Mouse (Mus musculus) brown adipose tissue, adult 24 weeks (tissue): ENCODE data around the gene Zfyve19. TPM values are rescaled to one million over a fixed set of nuclear protein-coding genes. Genes with fewer than 3 reads are reported as not detected.

Source experiments
- H3K27ac ChIP-seq: fragments of 200-500 bp; replicated peaks from 2 replicates; pipeline ENCODE4 v1.5.1; 2012; ENCODE audit warnings: low read depth, mild to moderate bottlenecking, low read length
- H3K4me1 ChIP-seq: fragments of 200-500 bp; 2 replicates; pipeline ENCODE4 v1.6.1; 2012; ENCODE audit warnings: low read length, mixed read lengths; ENCODE audit not compliant: control insufficient read depth, insufficient read depth, insufficient read length
- H3K4me3 ChIP-seq: fragments of 200-500 bp; 2 replicates; pipeline ENCODE4 v1.5.1; 2012; ENCODE audit warnings: low read depth, mild to moderate bottlenecking, low read length, moderate library complexity; ENCODE audit not compliant: insufficient read depth
- polyA plus RNA-seq: library from polyadenylated mRNA; stranded (reverse); fragments of >200 nt; gene quantifications from 2 replicates; pipeline ENCODE4 v1.2.4, GENCODE M21; 2012; ENCODE audit not compliant: missing spikeins, insufficient read depth, insufficient read length

Gene Zfyve19
- polyA plus RNA-seq, 1 experiment = 21.0 TPM

DNA sequence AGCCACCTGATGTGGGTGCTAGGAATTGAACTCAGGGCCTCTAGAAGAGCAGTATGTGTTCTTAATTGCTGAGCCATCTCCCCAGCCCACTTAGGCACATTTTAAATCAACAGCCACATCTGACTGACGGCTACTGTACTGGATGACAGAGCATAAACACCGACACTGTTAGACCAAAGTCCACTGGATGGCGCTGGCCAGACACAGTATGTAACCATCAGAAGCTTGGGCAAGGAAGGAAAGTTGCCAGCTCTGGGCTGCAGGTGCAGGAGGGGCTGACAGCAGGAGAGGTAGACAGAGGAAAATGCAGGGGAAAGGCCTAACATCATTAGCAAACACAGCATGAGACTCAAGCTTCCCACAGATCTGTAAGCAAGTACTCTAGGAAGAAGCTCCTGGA is 31.7 kb upstream of the Zfyve19 start:
- Histone ChIP-seq H3K4me1 (peaks cover 5% of the 10 kb centered on the region), H3K4me3 (no peak overlapping the region), H3K27ac (no peak overlapping the region)

- Histone ChIP-seq H3K4me1 (peaks cover 5% of the 10 kb centered on the region), H3K4me3 (no peak overlapping the region), H3K27ac (no peak overlapping the region)
These were observed 31.0 kb upstream of the Zfyve19 start for GRCm38 (mm10) chr2:119177384-119177939.

DNA sequence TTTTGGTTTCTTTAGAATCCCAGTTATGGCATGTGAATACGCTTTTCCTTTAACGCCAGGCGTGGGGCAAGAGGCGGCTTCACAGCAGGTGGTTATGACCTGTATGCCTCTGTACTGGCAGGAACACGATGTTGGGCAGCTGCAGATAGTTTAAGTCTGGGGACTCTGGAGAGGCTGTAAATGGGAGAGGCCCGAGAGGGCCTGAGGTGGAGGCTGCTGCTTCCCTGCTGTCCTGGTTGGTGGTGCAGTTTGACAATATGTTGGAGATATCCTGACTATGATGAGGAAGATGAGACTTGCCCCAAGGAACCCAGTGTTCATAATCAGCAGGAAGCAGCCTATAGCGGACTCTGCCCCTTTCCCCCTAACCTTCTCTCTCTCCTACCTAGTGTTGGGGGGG is 25.5 kb upstream of the Zfyve19 start:
- Histone ChIP-seq H3K4me3 (no peak overlapping the region), H3K27ac (no peak overlapping the region), H3K4me1 (no peaks in the 10 kb centered on the region)

GRCm38 (mm10) chr2:119189029-119189710 is 19.2 kb upstream of the Zfyve19 start:
- H3K27ac ChIP-seq = no peak overlapping the region
- H3K4me1 ChIP-seq = no peaks in the 10 kb centered on the region
- peak overlapping the region; percentile 45 for H3K4me3 ChIP-seq

GRCm38 (mm10) chr2:119190969-119191368 is 17.4 kb upstream of the Zfyve19 start:
- H3K4me1 ChIP-seq = no peaks in the 10 kb centered on the region
- no peak overlapping the region for H3K4me3 ChIP-seq
- H3K27ac ChIP-seq = no peak overlapping the region

DNA sequence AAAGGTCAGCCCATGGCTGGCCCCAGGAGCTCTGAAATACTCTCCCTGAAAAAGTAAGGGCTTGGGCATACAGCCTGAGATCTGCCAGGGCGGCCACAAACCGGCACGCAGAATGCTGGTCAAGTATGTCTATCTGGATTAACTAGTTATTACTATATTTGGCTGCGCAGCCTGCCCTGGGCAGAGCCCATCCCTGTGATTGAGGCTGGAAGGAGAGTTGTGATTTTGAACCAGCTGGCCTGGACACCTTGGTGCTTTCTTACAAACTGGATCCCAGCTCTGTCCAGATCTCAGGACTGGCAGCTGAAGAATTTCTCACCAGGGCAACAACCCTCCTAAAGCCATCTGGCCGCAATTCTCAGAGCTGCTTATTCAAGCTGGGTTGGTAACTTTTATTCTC is 14.3 kb upstream of the Zfyve19 start:
- Histone ChIP-seq H3K4me3 (no peak overlapping the region), H3K27ac (no peak overlapping the region)

DNA sequence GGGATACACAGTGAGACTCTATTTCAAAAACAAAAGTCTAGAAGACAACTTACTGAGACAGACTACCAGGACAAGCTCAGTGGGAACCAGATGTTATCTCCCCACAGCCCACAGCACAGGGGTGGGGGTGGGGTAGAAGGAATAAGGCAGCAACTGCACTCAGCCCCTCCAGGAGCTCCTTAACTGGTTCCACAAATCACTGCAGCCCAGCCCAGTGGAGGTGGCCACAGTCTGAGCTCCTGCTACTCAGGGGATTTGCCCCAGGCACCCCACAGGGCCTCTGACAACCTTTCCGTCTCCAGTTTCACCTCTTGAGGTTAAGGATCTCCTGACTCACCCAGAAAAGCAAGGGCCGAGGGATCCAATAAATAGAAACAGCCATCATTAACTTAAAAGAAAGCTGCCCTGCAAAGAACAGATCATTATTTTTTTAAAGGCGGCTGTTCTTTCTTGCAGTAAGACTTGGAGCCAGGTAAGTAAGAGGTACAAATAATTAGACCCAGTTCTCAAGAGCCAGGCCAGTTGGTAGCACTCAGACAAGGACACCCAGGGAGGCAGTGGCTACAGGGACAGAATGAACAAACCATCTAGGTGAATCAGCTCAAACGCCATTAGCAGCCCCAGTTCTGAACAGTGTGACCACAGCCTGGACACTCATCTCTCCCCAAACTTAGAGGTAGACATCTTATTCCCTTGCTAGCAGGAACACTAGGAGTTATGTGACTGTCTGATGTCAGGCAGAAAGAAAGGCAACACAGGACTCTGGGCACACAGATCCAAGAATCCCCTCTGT is 11.9 kb upstream of the Zfyve19 start:
- Histone ChIP-seq H3K4me1 (peaks cover 14% of the 10 kb centered on the region; the same call in 1 of the 2 replicates), H3K27ac (no peak overlapping the region), H3K4me3 (no peak overlapping the region)

More for the DNA sequence above, 14.3 kb upstream of the Zfyve19 start:
- peaks cover 12% of the 10 kb centered on the region; the same call in 1 of the 2 replicates for H3K4me1 ChIP-seq

- Histone ChIP-seq H3K4me3 (no peak overlapping the region), H3K4me1 (peaks cover 14% of the 10 kb centered on the region; the same call in 1 of the 2 replicates), H3K27ac (peak overlapping the region; percentile 49; the same call in 1 of the 2 replicates)
These were observed 10.9 kb upstream of the Zfyve19 start for GRCm38 (mm10) chr2:119197493-119197892.

DNA sequence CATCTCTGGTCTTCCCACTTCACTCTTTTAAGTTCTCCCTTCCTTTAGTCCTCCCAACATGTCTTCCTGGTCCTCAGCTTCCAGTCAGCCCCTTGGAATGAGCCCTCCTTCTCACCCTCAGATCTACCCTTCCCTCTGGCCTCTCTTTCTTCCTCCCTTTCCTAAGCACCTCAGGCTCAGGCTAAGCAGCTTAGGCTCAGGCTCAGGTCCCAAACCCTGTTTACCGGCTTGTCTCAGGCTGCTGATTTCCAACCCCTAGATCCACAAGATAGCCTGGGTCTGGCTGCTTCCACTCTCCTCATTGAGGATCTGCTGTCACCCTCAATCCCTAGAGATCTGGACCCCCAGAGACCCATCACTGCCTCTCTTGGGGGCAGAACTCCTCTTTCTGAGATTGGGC is 10.4 kb upstream of the Zfyve19 start:
- H3K4me1 ChIP-seq = peaks cover 15% of the 10 kb centered on the region; the same call in 1 of the 2 replicates
- H3K27ac ChIP-seq = peak overlapping the region; percentile 49
- no peak overlapping the region for H3K4me3 ChIP-seq

GRCm38 (mm10) chr2:119198934-119199333 is 9.5 kb upstream of the Zfyve19 start:
- Histone ChIP-seq H3K27ac (peak overlapping the region; percentile 49), H3K4me1 (peaks cover 20% of the 10 kb centered on the region; the same call in 1 of the 2 replicates), H3K4me3 (no peak overlapping the region)

GRCm38 (mm10) chr2:119202914-119203453 is 5.4 kb upstream of the Zfyve19 start:
- H3K4me3 ChIP-seq = no peak overlapping the region
- peaks cover 18% of the 10 kb centered on the region; the same call in 1 of the 2 replicates for H3K4me1 ChIP-seq
- H3K27ac ChIP-seq = peak overlapping the region; percentile 81

- Histone ChIP-seq H3K27ac (peak overlapping the region; percentile 81), H3K4me1 (peaks cover 11% of the 10 kb centered on the region; the same call in 1 of the 2 replicates), H3K4me3 (no peak overlapping the region)
These were observed 4.5 kb upstream of the Zfyve19 start for GRCm38 (mm10) chr2:119203871-119204460.

DNA sequence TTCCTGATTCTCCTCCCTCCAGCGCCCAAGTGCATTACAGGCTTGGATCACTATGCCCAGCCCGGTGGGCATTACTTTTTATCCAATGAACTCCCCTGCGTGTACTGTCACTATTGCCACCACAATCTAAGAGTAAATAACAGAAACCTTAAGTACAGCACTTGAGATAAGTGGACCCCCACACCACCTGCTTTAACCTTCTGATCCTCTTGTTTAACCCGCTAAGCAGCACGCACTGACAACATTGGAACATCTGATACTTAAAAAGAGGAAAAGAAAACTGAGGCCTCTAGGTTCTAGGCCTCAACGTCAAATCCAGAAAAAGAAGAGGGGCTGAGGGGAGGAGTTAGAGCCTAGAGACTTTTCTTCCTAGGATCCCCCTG is 465 bp upstream of the Zfyve19 start:
- 0 out of 2 replicates have a peak, but pooled peaks cover 7% of the 10 kb centered on the region for H3K4me1 ChIP-seq
- peak overlapping the region; percentile 94 for H3K4me3 ChIP-seq
- peak overlapping the region; percentile 93 for H3K27ac ChIP-seq

GRCm38 (mm10) chr2:119209176-119209507 is 725 bp downstream of the Zfyve19 start:
- H3K4me1 ChIP-seq = 0 out of 2 replicates have a peak, but pooled peaks cover 2% of the 10 kb centered on the region
- H3K27ac ChIP-seq = 0 out of 2 replicates have a peak overlapping the region, but pooled peaks have one; percentile 9
- H3K4me3 ChIP-seq = peak overlapping the region; percentile 85
